Comparison of ENCODE assay signal across 8 mouse cellular contexts in the genomic region with DNA sequence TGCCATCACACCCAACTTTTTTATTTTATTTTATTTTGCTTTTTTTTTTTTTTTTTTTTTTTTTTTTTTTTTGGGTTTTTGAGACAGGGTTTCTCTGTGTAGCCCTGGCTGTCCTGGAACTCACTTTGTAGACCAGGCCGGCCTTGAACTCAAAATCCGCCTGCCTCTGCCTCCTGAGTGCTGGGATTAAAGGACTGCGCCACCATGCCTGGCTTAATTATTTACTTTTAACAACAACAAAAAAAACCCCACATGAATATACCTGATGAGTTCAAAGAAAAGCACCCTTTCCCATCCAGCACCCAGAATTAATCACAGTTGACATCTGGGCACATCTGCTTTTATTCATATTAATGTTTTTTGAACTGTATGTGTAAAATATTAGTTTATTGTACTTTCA.
A peak's percentile ranks its signal among the peaks of the same experiment; 100 is the strongest.
DNase-seq lines count a peak whose midpoint lies in the region; ATAC-seq and TF ChIP-seq lines count a peak whose summit lies in the region.
"Not testable (repeated sequence)": the region's sequence is repeated elsewhere in the genome, so short reads cannot be mapped to it uniquely, and the experiment has no call there.

No protein-coding gene starts in this region.

- not testable (repeated sequence) for H3K9me3 ChIP-seq in hindbrain, embryonic 15.5 days; hindbrain, postnatal 0 days (ENCODE audit: low read length); neural tube, embryonic 15.5 days (replicated peaks)

- WGBS in heart, adult 2 months = 96% methylated on average over 3 of the region's 3 CpGs
- 90% methylated on average over 3 of the region's 3 CpGs for WGBS in hindbrain, embryonic 15.5 days
- 89% methylated on average over 3 of the region's 3 CpGs for WGBS in hindbrain, postnatal 0 days
- 21% methylated on average over 3 of the region's 3 CpGs for WGBS in liver, adult 2 months
- 93% methylated on average over 3 of the region's 3 CpGs for WGBS in neural tube, embryonic 15.5 days

- not testable (repeated sequence) for ATAC-seq in hindbrain, embryonic 15.5 days (ENCODE audit: low FRiP score, low read depth); hindbrain, postnatal 0 days; neural tube, embryonic 15.5 days (ENCODE audit: low FRiP score)

- intact Hi-C loops in heart, adult 2 months (cut with DNase I) = not testable (repeated sequence)

- H3K4me2 ChIP-seq in hindbrain, embryonic 15.5 days; hindbrain, postnatal 0 days (ENCODE audit: low read depth, low read length); neural tube, embryonic 15.5 days: not testable (repeated sequence)

- not testable (repeated sequence) for DNase-seq in heart, adult 2 months; hindbrain, postnatal 0 days (ENCODE audit: low spot score); layer of hippocampus, adult 2 months (ENCODE audit: low spot score in 2 of 2)
- peak; percentile 55 for DNase-seq in kidney, adult 9 months
- DNase-seq in liver, adult 2 months (ENCODE audit: extremely low read depth, low read depth, low spot score) = peak; percentile 61

- H3K9ac ChIP-seq in heart, adult 2 months (ENCODE audit: low read depth, low read length); hindbrain, embryonic 15.5 days; hindbrain, postnatal 0 days (replicated peaks; ENCODE audit: low read length); liver, adult 2 months (ENCODE audit: low read depth, low read length); neural tube, embryonic 15.5 days (replicated peaks): not testable (repeated sequence)

- H3K27me3 ChIP-seq in heart, adult 2 months (ENCODE audit: control insufficient read depth, insufficient read depth, low read length); hindbrain, embryonic 15.5 days; hindbrain, postnatal 0 days (ENCODE audit: insufficient read depth, low read length); liver, adult 2 months (ENCODE audit: control insufficient read depth, insufficient read depth, low read length); neural tube, embryonic 15.5 days (replicated peaks): not testable (repeated sequence)

- peaks cover 16% of the 10 kb centered on the region for H3K4me1 ChIP-seq in brown adipose tissue, adult 24 weeks (ENCODE audit: control insufficient read depth, insufficient read depth, insufficient read length, low read length)
- H3K4me1 ChIP-seq in heart, adult 2 months (ENCODE audit: control insufficient read depth, insufficient read depth, low read length) = peaks cover 21% of the 10 kb centered on the region
- not testable (repeated sequence) for H3K4me1 ChIP-seq in hindbrain, embryonic 15.5 days (replicated peaks); hindbrain, postnatal 0 days (ENCODE audit: insufficient read depth, low read length); neural tube, embryonic 15.5 days
- H3K4me1 ChIP-seq in liver, adult 2 months (ENCODE audit: control insufficient read depth, insufficient read depth, low read length) = peaks cover 28% of the 10 kb centered on the region

- H3K36me3 ChIP-seq in heart, adult 2 months (ENCODE audit: control insufficient read depth, insufficient read depth, low read length) = peaks cover 27% of the 10 kb centered on the region
- H3K36me3 ChIP-seq in hindbrain, embryonic 15.5 days = peaks cover 13% of the 10 kb centered on the region; the same call in 1 of the 2 replicates
- H3K36me3 ChIP-seq in hindbrain, postnatal 0 days (ENCODE audit: insufficient read depth, low read length); liver, adult 2 months (ENCODE audit: control insufficient read depth, insufficient read depth, low read length): not testable (repeated sequence)
- H3K36me3 ChIP-seq in neural tube, embryonic 15.5 days = peaks cover 12% of the 10 kb centered on the region; the same call in 1 of the 2 replicates

- H3K27ac ChIP-seq in brown adipose tissue, adult 24 weeks (replicated peaks; ENCODE audit: low read depth, low read length) = peak overlapping the region; percentile 86
- peak overlapping the region; percentile 83 for H3K27ac ChIP-seq in heart, adult 2 months
- peak overlapping the region; percentile 48; the same call in 1 of the 2 replicates for H3K27ac ChIP-seq in hindbrain, embryonic 15.5 days (replicated peaks)
- H3K27ac ChIP-seq in hindbrain, postnatal 0 days = peak overlapping the region; percentile 63; the same call in 1 of the 2 replicates
- H3K27ac ChIP-seq in layer of hippocampus, adult 2 months = peak overlapping the region; percentile 89
- peak overlapping the region; percentile 44 for H3K27ac ChIP-seq in liver, adult 2 months (replicated peaks; ENCODE audit: insufficient read depth, low read depth, low read length)
- H3K27ac ChIP-seq in neural tube, embryonic 15.5 days (replicated peaks) = 0 out of 2 replicates have a peak overlapping the region, but pooled peaks have one; percentile 33

- TF ChIP-seq EP300 in heart, adult 2 months (IDR thresholded peaks at IDR 0.05; ENCODE audit: insufficient read depth, low read depth, low read length) = not testable (repeated sequence)

- H3K79me2 ChIP-seq in heart, adult 2 months (replicated peaks; ENCODE audit: control insufficient read depth, insufficient read depth, low read length) = peaks cover 18% of the 10 kb centered on the region
- H3K79me2 ChIP-seq in liver, adult 2 months (ENCODE audit: control insufficient read depth, insufficient read depth, low read length) = peaks cover 35% of the 10 kb centered on the region; the same call in 1 of the 2 replicates

- H3K4me3 ChIP-seq in brown adipose tissue, adult 24 weeks (ENCODE audit: insufficient read depth, low read depth, low read length); heart, adult 2 months; hindbrain, embryonic 15.5 days; hindbrain, postnatal 0 days (ENCODE audit: low read length); layer of hippocampus, adult 2 months; liver, adult 2 months (ENCODE audit: insufficient read depth, low read depth, low read length); neural tube, embryonic 15.5 days (replicated peaks): not testable (repeated sequence)

- not testable (repeated sequence) for TF ChIP-seq CTCF in heart, adult 2 months (IDR thresholded peaks at IDR 0.05); hindbrain, postnatal 0 days (IDR thresholded peaks at IDR 0.05; ENCODE audit: low read depth); layer of hippocampus, adult 2 months (conservative IDR thresholded peaks at IDR 0.05); liver, adult 2 months (IDR thresholded peaks at IDR 0.05; ENCODE audit: low read depth, low read length)

- TF ChIP-seq POLR2A in heart, adult 2 months (IDR thresholded peaks at IDR 0.05; ENCODE audit: insufficient read depth, low read depth, low read length); liver, adult 2 months (IDR thresholded peaks at IDR 0.05; ENCODE audit: extremely low read depth, insufficient read depth, low read length): not testable (repeated sequence)

Comparison
In these comparisons a context has a peak if more than half of its experiments do, and no peak if none do; other contexts are left out.
1. H3K27ac ChIP-seq: peak in every context shown above with its lines; median percentile 89 in layer of hippocampus, adult 2 months; 86 in brown adipose tissue, adult 24 weeks; 83 in heart, adult 2 months; 63 in hindbrain, postnatal 0 days; 48 in hindbrain, embryonic 15.5 days; 44 in liver, adult 2 months; 33 in neural tube, embryonic 15.5 days.